Mouse (Mus musculus): Measurements from ENCODE around the gene Topors. TPM values are rescaled to one million over a fixed set of nuclear protein-coding genes. Genes with fewer than 3 reads are reported as not detected.

Topors gene
- polyA plus RNA-seq (2017; shearing (Covaris generic)): 52.3 TPM

GRCm38 (mm10) chr4:40269430-40270032 lies at the start of gene Topors, which contains the start of gene Smim27:
Gene Topors, minus strand, starts transcription at chr4:40269850.
Gene Smim27, plus strand, starts transcription at chr4:40269579.

DNA sequence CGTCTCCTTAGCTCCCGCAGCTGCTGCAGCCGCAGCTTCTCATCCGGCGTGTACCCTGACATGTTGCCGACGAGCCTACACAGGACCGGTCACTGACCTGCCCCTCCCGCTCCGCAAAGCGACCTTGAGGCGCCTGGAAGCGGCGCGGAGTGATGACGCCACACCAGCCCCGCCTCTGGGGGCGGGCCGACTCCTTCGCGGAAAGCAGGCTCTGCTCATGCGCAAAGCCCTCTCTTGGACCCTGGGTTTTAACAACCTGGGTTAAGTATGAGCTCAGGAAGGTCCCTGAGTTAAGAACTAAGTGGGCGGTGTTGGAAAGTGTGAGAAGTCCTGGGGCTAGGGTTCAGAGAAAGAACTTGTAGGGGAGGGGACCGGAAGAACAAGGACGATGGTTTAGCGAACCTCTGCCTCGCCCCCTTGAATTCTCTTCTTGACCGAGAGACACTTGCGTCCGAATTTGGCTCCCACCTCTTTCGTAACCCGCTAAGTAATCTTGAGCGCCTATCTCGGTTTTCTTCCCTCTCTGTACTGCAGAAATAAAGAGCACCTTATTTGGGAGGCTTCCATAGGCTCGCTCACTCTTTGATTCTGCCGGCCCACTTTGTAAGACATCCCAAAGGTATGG lies 9.7 kb upstream of the Topors start, which contains the start of gene Ndufb6:
Gene Ndufb6 (minus strand): TSS at position 146 of the 625 bp plus-strand sequence.

DNA sequence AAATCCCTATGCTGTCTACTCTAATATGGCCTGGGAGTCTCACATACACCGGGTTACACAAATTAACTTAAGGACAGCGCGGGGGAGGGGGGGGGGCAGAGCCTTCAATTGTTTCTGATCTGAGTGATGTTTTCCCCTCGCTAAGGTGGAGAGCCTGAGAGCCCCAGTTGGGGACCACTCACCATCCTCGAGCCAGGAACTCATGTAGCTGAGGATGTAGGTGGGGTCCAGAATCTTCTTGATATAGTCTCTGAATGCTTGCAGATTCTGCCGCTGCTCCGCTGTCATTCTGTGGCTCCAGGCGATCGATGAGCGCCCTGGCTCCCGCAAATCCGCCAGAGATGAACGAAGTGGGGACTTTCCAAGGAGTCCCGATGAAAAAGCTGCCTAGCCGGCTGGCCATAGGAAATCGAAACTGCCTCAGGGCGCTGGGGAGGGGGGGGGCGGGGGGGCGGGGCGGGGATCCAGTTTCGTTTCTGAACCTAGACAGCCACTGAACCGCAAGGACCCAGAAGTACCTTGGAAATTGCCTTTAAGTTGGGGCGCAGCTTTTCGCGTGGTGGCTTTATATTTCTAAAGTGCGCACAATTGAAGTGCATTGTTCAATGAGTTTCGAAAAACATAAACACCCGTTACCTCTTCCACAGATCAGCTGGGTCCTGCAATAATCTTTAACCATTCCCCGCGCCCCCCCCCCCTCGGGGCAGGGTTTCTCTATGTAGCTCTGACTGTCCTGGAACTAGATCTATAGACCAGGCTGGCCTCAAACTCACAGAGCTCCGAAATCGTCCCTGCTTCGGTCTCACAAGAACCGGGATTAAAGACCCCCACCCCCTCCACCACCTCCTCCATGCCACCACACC lies 30.0 kb downstream of the Topors start, which contains the start of gene Ddx58:
Gene Ddx58 (minus strand): TSS at position 420 of the 863 bp plus-strand sequence.

Other genes with a start within 250 kb of the Topors start
- 19.2 TPM for gene Aco1, start 126.8 kb downstream of the Topors start, polyA plus RNA-seq (2017; shearing (Covaris generic))
- gene Ddx58, start 30.0 kb downstream of the Topors start, polyA plus RNA-seq (2017; shearing (Covaris generic)): 79.0 TPM
- gene Smim27, start 271 bp downstream of the Topors start, polyA plus RNA-seq (2017; shearing (Covaris generic)): 50.3 TPM
- gene Ndufb6, start 9.6 kb upstream of the Topors start, polyA plus RNA-seq (2017; shearing (Covaris generic)): 64.3 TPM
- gene Tmem215, start 202.3 kb upstream of the Topors start, polyA plus RNA-seq (2017; shearing (Covaris generic)): 0.10 TPM